Mouse (Mus musculus) embryonic facial prominence, embryonic 12.5 days (tissue): ENCODE results near the gene Gsdma3. TPM values are rescaled to one million over a fixed set of nuclear protein-coding genes. Genes with fewer than 3 reads are reported as not detected.
A peak's percentile ranks its signal among the peaks of the same experiment; 100 is the strongest.
"Not testable (repeated sequence)": the region's sequence is repeated elsewhere in the genome, so short reads cannot be mapped to it uniquely, and the experiment has no call there.

Source experiments
- ATAC-seq: fragments of 200-750 bp; cut with Nextera tagmentation; 2 replicates; pipeline ENCODE4 v1.8.0; 2017; ENCODE audit not compliant: insufficient number of reproducible peaks, insufficient read depth, low FRiP score, low TSS enrichment
- H3K27ac ChIP-seq: fragments of 300-500 bp; sonication (generic); 2 replicates; pipeline ENCODE4 v1.5.1; 2016; ENCODE audit warnings: mild to moderate bottlenecking
- H3K27me3 ChIP-seq: fragments of 300-500 bp; sonication (generic); 2 replicates; pipeline ENCODE4 v1.6.1; 2016; ENCODE audit warnings: mild to moderate bottlenecking, moderate library complexity
- H3K36me3 ChIP-seq: fragments of 300-500 bp; sonication (generic); 2 replicates; pipeline ENCODE4 v1.6.1; 2016; ENCODE audit warnings: mild to moderate bottlenecking
- H3K4me1 ChIP-seq: fragments of 300-500 bp; sonication (generic); 2 replicates; pipeline ENCODE4 v1.6.1; 2016
- H3K4me2 ChIP-seq: fragments of 300-500 bp; sonication (generic); replicated peaks from 2 replicates; pipeline ENCODE4 v1.6.1; 2016; ENCODE audit warnings: mild to moderate bottlenecking, moderate library complexity
- H3K4me3 ChIP-seq: fragments of 300-500 bp; sonication (generic); 2 replicates; pipeline ENCODE4 v1.5.1; 2016; ENCODE audit warnings: mild to moderate bottlenecking
- H3K9ac ChIP-seq: fragments of 300-500 bp; sonication (generic); 2 replicates; pipeline ENCODE4 v1.6.1; 2016; ENCODE audit warnings: mild to moderate bottlenecking, moderate library complexity
- H3K9me3 ChIP-seq: fragments of 300-500 bp; sonication (generic); 2 replicates; pipeline ENCODE4 v1.6.1; 2016; ENCODE audit warnings: mild to moderate bottlenecking, moderate library complexity
- WGBS: fragments of 180-500 bp; shearing (Covaris S2); methylation state at CpG from one replicate; pipeline ENCODE4 v1.1.7; 2016; 5-methylcytosine and 5-hydroxymethylcytosine counted together
- polyA plus RNA-seq: library from polyadenylated mRNA; unstranded; fragments of >200 nt; fragmentation: Nextera tagmentation; extraction: Ambion mirVana; gene quantifications from 2 replicates; pipeline ENCODE4 v1.2.1, GENCODE M21; 2016

Gsdma3 gene
- polyA plus RNA-seq, 1 experiment from 2014 or later = not detected

DNA sequence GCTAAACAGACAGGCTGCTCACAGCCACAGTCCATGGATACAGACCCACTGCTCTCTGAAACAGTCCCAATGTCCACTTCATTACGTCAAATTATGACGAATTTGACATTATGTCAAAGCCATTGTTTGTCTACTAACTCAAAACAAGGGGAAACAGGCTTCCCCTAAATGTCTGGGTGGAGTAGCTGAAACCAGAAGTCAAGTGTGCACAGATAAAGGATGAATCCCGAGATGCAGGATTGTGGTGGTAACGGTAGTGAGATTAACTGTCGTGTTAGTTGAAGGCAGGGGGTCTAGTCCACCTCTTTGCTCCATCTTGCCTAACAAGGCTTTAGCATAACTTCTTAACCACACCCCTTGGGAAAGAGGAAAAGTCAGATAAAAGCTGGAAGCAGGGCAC lies 46.3 kb downstream of the Gsdma3 start:
- H3K9ac ChIP-seq = no peak overlapping the region
- H3K4me3 ChIP-seq = no peak overlapping the region
- H3K27me3 ChIP-seq = peaks cover 17% of the 10 kb centered on the region
- no peaks in the 10 kb centered on the region for H3K4me1 ChIP-seq
- no peak overlapping the region for H3K27ac ChIP-seq
- no peaks in the 10 kb centered on the region for H3K36me3 ChIP-seq
- H3K9me3 ChIP-seq = no peaks in the 10 kb centered on the region
- ATAC-seq = no peak
- H3K4me2 ChIP-seq = no peak overlapping the region
- WGBS = 91% methylated on average over 5 of the region's 5 CpGs

DNA sequence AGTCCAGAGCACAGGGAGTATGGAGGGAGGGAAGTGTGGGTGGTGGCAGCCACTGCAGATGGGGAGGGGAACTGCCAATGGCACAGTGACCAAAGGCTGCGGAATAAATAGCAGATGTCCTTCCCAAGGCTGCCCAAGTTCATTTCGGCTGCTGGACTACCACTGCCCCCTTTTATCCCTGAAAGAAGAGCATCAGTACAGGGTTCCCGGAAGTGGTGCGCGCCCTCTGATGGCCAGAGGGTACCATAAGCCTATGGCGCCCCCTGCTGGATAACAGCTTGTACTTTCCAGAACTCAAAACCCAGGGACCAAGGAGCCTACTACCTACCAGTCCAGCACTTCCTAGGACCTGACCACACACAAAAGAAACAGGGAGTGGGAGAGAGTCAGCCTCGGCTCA lies 47.0 kb downstream of the Gsdma3 start:
- H3K4me3 ChIP-seq, ATAC-seq, H3K27ac ChIP-seq, H3K36me3 ChIP-seq, H3K4me1 ChIP-seq, H3K9me3 ChIP-seq, H3K9ac ChIP-seq: not testable (repeated sequence)
- Histone ChIP-seq H3K4me2 (peak overlapping the region; percentile 24), H3K27me3 (peaks cover 10% of the 10 kb centered on the region)
- WGBS = 8% methylated on average over 7 of the region's 7 CpGs

DNA sequence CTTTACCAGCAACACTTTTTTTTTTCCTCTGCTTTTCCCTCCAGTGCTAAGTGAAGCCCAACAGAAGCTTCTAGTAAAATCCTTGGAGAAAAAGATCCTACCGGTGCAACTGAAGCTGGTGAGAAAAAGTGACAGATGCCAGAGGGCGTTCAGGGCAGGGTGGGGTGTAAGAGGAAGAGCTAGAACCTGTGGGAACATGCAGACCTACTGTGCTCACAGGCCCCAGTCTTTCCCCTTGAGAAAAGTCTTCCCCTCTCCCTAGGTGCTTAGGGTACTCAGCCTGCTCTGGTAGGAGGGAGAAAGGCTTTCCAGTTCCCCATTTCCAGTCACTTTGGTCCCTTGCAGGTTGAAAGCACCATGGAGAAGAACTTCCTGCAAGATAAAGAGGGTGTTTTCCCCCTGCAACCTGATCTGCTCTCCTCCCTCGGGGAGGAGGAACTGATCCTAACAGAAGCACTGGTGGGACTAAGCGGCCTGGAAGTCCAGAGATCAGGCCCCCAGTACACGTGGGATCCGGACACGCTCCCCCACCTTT lies 49.7 kb downstream of the Gsdma3 start:
- H3K9me3 ChIP-seq = no peaks in the 10 kb centered on the region
- ATAC-seq = no peak
- 34% methylated on average over 7 of the region's 7 CpGs for WGBS

DNA sequence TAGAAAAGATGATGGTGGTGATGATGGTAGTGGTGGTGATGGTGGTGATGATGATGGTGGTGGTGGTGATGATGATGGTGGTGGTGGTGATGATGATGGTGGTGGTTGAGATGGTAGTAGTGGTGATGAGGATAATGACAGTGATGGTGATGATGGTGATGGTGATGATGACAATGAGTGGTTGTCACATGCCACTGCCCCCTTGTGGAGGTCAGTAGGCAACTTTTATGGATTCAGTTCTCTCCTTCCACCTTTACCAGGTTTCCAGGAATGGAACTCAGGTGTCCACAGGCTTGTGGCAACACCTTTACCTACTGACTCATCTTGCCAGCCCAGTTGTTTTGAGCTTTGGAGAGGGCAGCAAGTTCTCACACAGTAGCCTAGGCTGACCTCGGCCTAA lies 53.9 kb downstream of the Gsdma3 start:
- Histone ChIP-seq H3K4me2 (no peak overlapping the region), H3K4me1 (peaks cover 9% of the 10 kb centered on the region), H3K27ac (no peak overlapping the region), H3K4me3 (no peak overlapping the region), H3K9ac (no peak overlapping the region), H3K27me3 (no peaks in the 10 kb centered on the region), H3K36me3 (no peaks in the 10 kb centered on the region), H3K9me3 (no peaks in the 10 kb centered on the region)
- ATAC-seq = no peak
- 95% methylated on average over 1 of the region's 1 CpGs for WGBS

More for the DNA sequence above, 49.7 kb downstream of the Gsdma3 start:
- Histone ChIP-seq H3K27me3 (no peaks in the 10 kb centered on the region), H3K27ac (no peak overlapping the region), H3K36me3 (no peaks in the 10 kb centered on the region), H3K9ac (no peak overlapping the region), H3K4me1 (no peaks in the 10 kb centered on the region), H3K4me2 (no peak overlapping the region), H3K4me3 (no peak overlapping the region)

DNA sequence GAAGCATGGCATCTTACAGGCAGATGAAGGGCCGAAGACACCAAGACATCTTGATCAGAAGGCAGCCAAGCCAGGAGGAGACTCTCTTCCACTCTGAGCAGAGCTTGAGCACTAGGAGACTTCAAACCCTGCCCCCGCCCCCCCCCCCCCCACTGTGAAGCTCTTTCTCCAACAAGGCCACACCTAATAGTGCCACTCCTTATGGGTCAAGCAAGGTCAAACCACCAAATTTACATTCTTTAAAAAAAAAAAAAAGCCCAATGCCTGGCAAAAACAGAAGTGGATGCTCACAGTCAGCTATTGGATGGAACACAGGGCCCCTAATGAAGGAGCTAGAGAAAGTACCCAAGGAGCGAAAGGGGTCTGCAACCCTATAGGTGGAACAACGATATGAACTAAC lies 54.4 kb downstream of the Gsdma3 start:
- not testable (repeated sequence) for H3K36me3 ChIP-seq, H3K4me3 ChIP-seq, H3K4me1 ChIP-seq, H3K9ac ChIP-seq, H3K27me3 ChIP-seq, H3K4me2 ChIP-seq, ATAC-seq, H3K27ac ChIP-seq, H3K9me3 ChIP-seq
- WGBS = 84% methylated on average over 4 of the region's 4 CpGs

DNA sequence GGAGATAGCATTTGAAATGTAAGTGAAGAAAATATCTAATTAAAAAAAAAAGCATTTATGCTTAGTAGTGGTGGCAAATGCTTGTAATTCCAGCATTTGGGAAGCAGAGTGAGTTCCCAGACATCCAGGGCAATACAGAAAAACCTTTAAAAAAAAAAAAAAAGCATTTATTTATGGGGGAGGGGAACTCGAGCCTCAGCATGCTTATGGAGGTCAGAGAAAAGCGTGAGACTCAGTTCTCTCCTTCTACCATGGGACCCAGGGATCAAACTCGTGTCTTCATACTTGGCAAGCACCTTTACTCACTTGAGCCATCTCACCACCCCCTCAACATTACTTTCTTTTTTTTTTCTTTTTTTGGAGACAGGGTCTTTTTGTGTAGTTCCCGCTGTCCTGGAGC lies 55.0 kb downstream of the Gsdma3 start:
- H3K27me3 ChIP-seq = no peaks in the 10 kb centered on the region
- no peak overlapping the region for H3K9ac ChIP-seq
- no peak overlapping the region for H3K4me3 ChIP-seq
- no peaks in the 10 kb centered on the region for H3K9me3 ChIP-seq
- ATAC-seq = no peak
- peaks cover 11% of the 10 kb centered on the region for H3K36me3 ChIP-seq
- H3K4me1 ChIP-seq = peaks cover 9% of the 10 kb centered on the region
- H3K4me2 ChIP-seq = no peak overlapping the region
- WGBS = 82% methylated on average over 4 of the region's 4 CpGs
- no peak overlapping the region for H3K27ac ChIP-seq

DNA sequence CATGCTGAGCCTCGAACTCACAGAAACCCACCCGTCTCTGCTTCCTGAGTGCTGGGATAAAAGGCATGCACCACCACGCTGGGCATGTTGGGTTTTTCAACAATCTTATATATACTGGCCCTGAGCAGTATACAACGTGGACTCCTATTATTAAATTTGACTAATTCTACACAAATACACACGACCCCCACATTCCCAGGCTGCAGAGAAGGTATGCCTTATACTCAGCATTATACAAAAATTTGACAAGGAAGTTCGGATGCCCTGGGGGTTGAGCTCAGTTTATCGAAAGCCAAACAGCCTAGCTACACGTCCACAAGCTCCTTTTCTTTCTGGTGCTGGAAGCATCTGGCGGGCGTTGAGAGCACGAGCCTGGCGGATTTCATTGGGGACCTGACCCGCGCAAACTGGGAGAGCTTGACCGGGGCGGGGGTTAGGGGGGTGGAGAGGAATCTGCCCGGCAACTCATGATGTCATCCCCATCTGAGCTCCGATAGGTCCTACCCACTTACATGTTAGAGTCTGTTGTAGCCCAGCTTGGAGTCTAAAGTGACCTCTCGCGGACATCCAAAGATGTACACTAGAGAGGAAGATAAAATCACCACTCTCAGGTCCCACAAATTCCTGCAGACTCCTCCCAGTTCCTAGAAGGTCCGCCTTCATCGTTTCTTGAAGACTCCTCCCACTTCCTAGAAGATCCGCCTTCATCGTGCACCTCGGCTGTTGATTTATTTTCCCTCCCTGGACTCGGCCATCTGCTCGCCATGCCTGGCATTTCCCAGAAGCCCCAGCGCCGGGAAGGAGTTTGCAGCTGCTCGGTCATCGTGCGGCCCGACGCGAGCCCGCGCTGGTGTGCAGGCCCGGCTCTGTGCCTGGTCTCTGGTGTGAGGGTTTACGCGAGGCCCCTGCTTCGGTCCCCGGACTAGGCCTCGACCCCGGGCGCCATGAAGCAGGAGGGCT lies 55.9 kb downstream of the Gsdma3 start, which contains the start of gene Psmd3:
Psmd3 (plus strand) TSS at position 769 of the 960 bp plus-strand sequence.
- Histone ChIP-seq H3K27me3 (no peaks in the 10 kb centered on the region), H3K4me3 (peak within 1 kb of the TSS; percentile 99), H3K4me2 (peak within 1 kb of the TSS; percentile 83), H3K27ac (peak within 1 kb of the TSS; percentile 64; the same call in 1 of the 2 replicates), H3K36me3 (peaks cover 20% of the 10 kb centered on the region), H3K9ac (peak within 1 kb of the TSS; percentile 99), H3K4me1 (peaks cover 9% of the 10 kb centered on the region), H3K9me3 (no peaks in the 10 kb centered on the region)
- ATAC-seq = peak; percentile 92
- 6% methylated on average over 45 of the region's 45 CpGs for WGBS

DNA sequence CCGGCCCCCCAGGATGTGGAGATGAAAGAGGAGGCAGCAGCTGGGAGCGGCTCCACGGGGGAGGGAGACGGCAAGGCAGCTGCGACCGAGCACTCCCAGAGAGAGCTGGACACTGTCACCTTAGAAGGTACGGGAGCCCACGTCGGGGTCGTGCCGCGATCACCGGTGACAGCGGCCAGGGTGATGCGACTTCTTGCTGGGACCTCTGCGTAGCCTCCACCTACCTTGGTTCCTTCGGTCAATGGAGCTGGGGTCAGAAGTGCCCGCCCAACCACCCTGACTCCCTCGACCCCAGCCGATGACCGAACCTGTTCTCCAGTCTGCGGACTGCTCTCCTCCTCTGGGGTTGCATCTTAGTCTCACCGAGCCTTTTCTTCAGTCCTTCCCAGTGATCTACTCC lies 56.7 kb downstream of the Gsdma3 start:
- no peaks in the 10 kb centered on the region for H3K27me3 ChIP-seq
- H3K9me3 ChIP-seq = no peaks in the 10 kb centered on the region
- ATAC-seq = peak; percentile 38; the same call in 1 of the 2 replicates
- H3K9ac ChIP-seq = peak overlapping the region; percentile 99
- H3K27ac ChIP-seq = peak overlapping the region; percentile 37; the same call in 1 of the 2 replicates
- H3K36me3 ChIP-seq = peaks cover 27% of the 10 kb centered on the region
- peak overlapping the region; percentile 83 for H3K4me2 ChIP-seq
- WGBS = under 1% methylated on average over 23 of the region's 23 CpGs
- peak overlapping the region; percentile 99 for H3K4me3 ChIP-seq
- H3K4me1 ChIP-seq = peaks cover 9% of the 10 kb centered on the region

DNA sequence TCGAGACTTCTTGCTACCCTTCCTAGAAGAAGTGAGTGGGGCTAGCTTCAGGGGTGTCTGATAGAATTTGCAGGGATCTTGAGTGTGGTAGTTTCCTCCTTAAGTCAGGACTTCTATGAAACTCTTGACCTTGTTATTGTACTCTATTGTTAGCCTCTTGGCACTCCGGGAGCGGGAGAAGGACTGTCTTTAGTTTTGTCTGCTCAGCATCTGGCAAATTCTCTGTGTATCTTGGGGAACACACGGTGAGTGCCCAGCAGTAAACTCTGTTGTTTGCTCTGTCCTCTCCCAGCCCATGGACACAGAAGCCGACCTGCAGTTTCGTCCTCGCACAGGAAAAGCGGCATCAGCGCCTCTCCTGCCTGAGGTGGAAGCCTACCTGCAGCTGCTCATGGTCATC lies 59.5 kb downstream of the Gsdma3 start:
- no peak overlapping the region for H3K4me3 ChIP-seq
- no peaks in the 10 kb centered on the region for H3K9me3 ChIP-seq
- 91% methylated on average over 9 of the region's 9 CpGs for WGBS
- no peak overlapping the region for H3K4me2 ChIP-seq
- ATAC-seq = no peak
- H3K9ac ChIP-seq = no peak overlapping the region
- peaks cover 51% of the 10 kb centered on the region for H3K36me3 ChIP-seq
- H3K4me1 ChIP-seq = peaks cover 9% of the 10 kb centered on the region
- no peaks in the 10 kb centered on the region for H3K27me3 ChIP-seq
- H3K27ac ChIP-seq = no peak overlapping the region

DNA sequence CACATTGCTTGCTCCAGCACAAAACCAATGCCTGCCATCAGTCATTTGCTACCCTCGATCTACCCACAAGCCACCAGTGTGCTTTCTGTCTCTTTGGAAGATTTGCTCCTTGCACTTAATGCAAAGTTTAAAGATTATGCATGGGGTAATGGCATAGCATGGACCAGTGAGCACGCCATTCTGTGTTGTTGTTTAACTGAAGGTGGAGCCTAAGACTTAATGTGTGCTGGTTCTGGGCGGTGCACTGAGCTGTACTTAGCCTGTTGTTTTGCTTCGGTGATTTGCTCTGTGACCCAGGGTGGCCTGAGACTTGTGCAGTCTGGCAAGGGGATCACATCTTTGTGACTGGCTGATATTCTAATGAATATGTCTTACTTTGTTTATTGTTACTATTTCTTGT lies 60.8 kb downstream of the Gsdma3 start:
- ATAC-seq = no peak
- Histone ChIP-seq H3K9me3 (no peaks in the 10 kb centered on the region), H3K4me2 (no peak overlapping the region), H3K9ac (no peak overlapping the region), H3K27ac (no peak overlapping the region), H3K36me3 (peaks cover 64% of the 10 kb centered on the region), H3K4me1 (peaks cover 9% of the 10 kb centered on the region), H3K27me3 (no peaks in the 10 kb centered on the region), H3K4me3 (no peak overlapping the region)
- WGBS = 91% methylated on average over 4 of the region's 4 CpGs
